Mouse (Mus musculus) urinary bladder, postnatal 14 days (tissue): Measurements from ENCODE around the gene Cacfd1.
A peak's percentile ranks its signal among the peaks of the same experiment; 100 is the strongest.

Source experiments
- DNase-seq: peaks from one replicate; pipeline ENCODE4 v3.0.0; 2021; ENCODE audit warnings: low spot score

The Cacfd1 gene

DNA sequence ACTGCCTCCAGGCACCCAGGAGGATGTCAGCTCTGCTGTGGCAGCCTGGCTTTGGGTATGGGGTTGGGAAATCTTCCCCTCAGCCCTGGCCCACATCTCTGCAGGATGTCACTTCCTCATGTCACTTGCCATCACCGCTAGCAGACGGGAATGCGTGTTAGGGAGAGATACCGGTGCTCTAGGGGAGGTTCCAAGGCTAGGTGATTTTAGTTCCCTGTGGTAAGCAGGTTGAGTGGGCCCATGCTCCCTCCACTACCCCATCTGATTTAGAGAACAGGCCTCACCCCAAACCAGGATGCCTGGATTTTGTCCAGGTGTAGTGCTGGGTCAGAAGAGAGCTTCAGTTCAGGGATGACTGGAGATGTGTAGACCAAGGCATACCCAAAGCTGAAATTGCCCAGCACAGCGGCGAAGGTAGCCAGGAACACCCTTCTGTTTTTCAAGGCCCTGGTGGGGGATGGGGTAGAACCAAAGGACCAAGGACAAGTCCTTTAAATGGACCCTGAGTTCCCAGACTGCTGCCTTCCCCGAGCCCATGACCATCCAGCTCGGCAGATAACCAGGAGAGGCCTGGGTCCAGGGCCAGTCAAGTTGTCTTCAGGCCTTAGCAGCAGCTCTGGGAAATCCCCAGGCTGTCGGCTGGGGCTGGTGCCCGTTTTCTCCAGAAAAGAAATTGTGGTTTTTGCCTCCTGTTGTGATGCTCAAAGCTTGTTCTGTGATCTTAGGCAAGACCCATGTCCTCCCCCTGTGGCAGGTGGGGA, 17.3 kb downstream of the Cacfd1 start:
- DNase-seq: no peak

DNA sequence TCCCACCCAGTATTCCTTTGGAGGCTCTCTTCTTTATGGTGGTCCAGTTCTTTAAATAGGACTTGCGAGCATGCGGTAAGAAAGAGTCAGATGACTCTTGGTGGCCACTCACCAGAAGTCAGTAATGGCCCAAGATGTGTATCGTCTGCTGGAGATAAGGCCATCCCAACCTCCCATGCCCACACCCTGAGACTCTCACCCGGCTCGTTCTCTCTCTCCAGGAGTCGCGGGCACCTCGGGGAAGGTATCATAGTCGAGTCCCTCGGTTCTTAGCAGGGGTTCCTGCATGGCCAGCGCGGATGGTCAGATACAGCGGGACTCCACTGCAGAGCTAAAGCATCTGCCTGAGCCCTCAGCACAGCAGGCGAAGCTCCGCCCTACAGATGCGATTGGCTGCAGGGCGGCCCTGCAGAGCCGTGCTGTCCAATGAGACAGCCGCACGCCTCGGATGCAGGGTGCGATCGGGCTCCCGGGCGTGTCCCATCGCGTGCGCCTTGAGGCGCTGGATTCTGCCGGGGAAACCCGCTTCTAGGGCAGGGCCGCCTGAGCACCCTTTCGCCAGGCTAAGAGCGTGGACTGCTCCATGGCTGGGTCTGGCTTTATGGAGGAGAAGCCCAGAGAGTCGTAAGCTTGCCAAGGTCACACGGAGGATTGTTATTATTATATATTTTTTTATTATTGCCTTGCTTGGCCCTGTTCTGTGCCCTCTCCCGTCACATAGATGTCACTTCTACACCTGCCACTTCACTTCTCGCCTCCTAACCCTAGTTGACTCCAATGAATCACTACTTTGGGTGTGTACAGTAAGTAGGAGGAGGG, 18.1 kb downstream of the Cacfd1 start, which contains the start of gene Slc2a6:
Gene Slc2a6 (minus strand): TSS at position 381 of the 819 bp plus-strand sequence.
- DNase-seq: peak; percentile 90

DNA sequence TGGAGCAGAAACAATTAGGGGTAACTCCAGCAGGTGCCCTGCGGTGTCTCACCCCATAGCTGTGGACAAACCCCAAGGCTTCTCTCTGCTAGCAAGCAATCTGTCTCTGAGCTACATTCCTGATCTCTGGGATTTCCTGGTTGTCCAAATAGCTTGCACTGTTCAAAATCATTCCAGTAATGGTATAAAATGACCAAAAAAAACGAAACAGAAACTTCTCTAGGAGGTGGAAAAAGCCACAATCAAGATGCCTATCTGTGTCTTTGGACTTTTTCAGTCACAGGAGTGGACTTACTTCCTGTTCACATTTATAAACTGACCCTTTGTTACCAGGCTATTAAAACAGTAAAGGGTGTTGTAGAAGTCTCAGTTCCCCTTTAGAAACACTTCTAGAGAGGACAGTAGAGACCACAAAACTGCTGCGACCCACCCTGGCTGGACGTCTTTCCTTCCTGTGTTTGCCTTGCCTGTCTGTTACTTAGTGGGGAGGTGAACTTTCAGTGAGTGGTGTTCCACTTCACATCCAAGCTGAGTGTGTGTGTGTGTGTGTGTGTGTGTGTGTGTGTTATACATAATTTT, 18.8 kb downstream of the Cacfd1 start:
- no peak for DNase-seq

DNA sequence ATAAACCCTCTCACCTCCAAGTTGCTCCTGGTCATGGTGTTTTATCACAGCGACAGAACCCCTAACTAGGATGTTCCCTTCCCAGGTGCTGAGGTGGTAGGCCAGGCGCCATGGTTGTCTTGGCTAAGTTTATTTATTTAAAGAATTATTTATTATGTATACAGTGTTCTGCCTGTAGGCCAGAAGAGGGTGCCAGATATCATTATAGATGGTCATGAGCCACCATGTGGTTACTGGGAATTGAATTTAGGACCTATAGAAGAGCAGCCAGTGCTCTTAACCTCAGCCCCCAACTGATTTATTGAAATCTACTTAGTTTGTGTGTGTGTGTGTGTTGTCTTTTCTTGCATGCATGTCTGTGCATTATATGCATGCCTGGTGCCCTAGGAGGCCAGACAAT, 22.6 kb downstream of the Cacfd1 start:
- DNase-seq: no peak

DNA sequence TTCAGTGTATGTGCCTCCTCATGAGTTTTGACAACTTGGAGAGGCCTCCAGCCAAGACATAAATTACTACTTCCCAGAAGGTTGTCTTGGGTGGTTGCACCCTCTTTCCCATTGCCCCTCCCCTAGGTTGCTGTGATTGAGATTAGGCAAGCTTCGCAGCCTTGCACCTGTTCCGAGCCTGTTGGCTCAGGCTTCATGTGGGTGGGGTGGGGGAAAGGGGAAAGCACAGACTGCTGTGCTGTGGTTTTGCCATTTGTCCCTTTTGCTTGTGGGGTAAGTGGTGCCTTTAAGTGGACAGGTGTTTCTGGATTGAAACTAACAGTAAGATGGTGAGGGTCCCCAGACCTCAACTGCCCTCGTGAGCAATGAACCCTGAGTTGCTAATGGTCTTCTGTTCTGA, 26.3 kb downstream of the Cacfd1 start:
- no peak for DNase-seq

DNA sequence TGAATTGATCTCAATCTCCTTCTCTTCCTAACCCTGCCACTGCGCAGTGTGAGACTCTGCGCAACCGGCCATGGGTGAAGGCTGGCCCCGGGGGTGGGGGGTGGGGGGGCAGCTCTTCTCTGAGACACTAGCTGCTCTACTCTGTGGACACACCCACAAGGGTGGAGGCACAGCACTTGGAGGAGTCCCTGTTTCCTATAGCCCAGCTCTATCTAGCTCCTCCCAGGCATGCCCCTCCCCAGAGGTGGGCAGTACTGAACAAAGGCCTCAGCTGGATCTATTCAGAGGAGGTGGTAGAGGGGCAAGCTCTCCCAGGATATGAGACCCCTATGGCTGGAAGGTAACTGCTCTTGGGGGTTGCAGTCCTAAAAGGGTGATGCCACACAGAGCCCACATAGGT, 27.3 kb downstream of the Cacfd1 start:
- peak; percentile 48 for DNase-seq

DNA sequence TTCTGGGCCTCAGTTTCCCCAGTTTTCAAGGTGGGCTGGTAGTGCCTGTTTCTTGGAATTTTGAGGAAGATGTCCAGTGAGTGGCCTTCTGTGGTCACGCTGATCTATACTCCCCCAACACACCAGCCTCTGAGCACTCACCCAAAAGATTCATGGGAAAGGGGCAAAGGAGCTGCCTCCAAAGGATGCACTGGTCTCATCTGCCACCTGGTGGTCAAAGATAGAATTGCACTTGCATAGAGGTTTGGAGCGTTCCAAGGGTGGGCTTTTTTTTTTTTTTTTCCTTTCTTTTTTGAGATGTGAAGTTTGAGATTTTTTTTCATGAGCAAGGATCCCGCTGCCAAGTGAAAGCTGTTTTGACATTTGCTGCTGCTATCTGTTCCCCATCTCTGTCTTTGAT, 28.9 kb downstream of the Cacfd1 start:
- DNase-seq: peak; percentile 80

DNA sequence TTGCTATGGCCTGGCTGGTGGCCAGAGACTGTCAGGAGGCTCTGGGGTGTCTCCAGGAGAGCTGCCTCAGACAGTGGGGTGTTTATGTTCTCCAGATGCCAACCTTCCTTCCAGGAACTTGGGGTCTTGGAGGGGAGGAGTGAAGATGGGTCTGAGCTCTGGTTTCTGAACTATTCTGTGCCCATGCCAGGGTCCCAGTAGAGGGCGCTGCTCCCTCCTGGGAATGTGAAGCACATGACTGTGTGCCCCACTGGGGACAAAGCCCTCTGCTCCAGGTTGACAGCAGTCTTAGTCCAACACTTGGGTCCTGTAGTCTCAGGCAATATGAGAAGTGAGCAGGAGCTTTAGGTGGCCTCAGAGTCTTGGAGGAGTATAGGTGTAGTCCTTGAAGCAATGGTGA, 29.6 kb downstream of the Cacfd1 start:
- DNase-seq: no peak

DNA sequence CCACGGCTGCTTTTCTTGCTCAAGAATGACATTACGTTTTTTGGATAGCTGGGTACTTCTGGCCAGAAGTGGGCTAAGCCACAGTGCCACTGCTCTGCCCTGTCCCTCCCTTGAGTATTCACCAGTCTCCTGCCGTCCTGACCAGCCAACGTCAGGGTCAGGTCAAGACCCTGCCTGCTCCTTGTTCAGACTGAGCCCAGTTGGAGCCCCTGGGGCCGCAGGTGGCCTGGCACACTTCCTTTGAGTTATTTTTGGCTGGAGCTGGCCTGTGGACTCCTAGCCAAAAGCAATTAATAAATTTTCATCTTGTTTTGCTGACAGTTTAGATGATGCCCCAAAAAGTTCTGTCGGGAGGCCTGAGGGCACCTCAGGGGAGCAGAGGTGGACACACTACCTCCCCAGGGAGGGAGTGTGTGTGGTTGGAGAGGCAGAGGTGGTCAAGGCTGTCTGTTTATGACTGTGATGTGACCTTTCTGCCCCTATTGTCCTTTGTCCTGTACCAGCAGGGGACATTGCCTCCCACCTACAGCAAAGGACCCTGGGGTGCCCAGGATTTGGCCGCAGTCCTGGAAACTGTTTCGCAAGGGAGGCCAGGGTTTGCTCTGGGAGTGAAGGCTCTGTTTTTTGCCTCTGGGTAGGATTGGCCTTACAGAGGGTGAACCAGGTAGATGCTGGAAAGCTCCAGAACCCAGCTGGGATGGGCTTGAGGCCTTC, 32.6 kb downstream of the Cacfd1 start:
- DNase-seq: no peak

DNA sequence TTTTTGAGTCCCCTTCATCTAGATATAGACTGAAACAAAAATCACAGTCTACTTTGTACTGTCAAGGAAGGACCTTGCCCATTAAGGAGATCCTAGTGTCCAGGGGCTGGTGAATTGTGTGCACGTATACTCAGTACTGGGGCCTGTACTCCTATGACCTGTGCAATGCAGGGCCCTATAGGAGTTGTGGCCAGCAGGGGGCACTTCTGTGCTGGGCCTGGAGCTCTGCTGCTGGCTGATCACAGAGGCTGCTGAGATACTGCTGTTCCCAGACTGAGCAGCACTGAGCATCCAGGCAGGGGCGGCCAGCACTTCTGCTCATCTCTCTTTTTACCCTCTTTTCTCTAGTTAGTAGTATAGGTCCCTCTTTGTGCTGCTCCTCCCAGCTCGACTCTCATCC, 33.7 kb downstream of the Cacfd1 start:
- peak; percentile 88 for DNase-seq

DNA sequence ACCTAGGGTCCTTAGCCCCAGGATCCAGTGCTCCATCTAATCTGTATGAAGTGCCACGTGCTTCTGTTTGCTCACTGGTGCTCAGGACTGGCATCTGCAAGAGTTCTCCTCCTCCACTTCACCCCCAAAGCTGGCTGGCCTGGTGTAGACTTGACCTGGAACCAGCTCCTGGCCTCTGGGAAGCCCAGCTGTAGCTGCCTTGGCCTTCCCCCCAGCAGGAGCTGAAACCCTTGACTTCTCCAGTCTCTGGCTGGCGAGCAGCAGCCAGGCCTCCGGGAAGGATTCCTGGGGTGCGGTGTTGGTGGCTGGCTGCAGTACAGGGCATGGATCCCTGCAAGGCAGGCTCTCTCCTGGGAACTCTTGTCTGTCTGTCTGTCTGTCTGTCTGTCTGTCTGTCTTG, 34.4 kb downstream of the Cacfd1 start:
- no peak for DNase-seq

DNA sequence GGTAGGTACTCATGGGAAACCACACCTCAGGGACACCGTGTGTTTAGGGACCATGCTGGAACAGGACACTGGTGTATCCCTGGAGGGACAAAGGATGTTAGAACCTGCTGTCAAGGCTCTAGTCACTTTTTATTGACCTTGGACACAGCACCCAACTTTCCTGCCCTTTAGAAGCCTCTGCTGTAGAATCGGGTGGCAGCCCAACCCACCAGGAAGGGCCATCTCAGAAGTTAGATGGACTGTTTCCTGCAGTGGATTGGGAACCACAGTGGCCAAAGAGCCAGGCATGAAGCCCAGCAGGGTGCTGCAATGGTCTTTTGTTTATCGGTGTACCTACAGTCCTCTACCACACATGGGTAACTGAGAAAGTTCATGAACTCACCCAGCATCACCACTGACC, 34.9 kb downstream of the Cacfd1 start:
- no peak for DNase-seq

DNA sequence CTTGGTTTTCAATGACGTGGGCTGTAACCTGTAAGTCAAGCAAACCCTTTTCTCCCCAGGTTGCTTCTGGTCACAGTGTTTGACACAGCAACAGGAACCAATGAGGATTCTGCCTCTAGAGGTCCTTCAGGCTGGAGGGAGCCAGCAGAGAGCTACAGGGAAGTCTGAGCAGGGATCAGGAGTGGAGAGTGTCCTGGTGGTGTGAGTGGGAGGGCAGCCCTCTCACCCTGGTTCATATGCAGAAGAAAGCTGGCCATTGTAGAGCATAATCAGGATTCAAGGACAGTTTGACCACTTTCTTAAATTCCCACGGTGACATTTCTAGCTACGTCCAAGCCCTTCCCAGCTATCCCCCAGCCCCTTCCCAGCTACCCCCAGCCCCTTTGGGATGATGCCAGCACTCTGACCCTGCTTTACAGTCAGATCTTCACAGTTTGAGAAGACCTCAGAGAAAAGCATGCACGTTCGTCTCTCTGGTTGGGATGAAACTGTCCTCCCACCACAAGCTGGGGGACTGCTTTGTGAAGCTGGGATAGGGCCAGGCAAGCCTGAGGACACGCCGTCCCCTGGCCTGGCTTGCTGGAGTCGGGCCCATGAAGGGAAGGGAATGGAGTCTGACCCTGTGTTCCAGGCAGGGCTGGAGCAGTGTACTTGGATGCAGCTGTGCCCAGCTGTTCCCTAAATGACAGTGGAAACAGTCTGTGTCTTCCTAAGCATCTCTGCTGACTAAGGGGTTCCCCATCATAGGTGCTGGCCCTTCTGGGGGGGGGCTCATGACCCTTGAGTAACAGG, 36.4 kb downstream of the Cacfd1 start:
- peak; percentile 80 for DNase-seq

DNA sequence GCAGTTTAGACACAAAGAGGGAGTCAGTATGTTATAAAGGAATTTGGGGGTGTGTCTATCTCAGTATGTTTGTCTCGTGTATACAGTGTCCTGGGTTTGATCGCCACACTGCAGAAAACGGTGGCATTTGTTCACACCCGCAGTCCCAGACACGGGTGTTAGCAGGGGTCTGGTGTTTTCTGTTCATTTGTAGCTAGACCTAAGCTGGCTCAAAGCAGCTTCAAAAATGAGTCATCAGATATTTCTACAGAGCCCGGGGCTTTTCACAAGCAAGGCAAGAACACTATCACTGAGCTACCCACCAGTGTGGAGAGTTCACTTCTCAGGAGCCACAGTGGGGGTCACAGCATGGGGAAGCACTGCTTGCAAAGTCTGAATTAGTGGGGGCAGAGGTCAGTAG, 39.7 kb downstream of the Cacfd1 start:
- no peak for DNase-seq

DNA sequence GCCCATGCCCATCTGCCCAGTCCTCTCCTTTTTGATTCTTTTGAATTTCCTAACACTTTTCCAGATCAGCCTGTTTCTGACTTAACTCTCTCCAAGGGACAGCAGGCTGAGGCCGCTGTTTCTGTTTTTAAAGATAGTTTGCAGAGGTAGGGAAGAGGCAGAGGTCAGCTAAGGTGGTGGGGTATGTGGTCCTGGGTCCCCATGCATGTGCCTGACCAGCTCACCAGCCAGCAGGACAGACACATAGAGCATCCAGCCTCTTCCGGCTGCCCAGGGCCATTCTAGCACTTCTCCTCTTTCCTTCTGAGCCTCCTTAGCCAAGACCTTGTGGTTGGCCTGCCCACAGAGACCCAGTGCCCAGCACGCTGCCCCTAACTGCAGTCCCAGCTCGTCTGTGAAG, 48.5 kb downstream of the Cacfd1 start:
- DNase-seq: no peak

DNA sequence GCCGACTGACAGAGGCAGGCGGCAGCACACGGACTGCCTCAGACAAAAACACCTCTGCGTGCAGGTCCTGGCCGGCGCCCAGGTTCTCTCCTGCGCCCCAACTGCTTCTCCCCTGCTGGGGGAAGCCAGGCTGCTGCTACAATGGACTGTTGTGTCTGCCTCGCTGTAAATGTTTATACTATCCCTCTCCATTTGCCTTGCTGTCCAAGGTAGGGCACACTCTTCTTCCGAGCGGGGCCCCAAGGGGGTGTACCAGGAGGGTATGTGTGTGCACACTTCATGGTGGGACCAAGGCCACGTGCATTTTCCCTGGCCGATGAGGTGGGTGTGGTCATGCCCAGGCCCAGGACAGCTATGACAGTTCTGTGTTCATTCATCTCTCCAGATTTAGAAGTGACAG, 49.0 kb downstream of the Cacfd1 start:
- DNase-seq: no peak

DNA sequence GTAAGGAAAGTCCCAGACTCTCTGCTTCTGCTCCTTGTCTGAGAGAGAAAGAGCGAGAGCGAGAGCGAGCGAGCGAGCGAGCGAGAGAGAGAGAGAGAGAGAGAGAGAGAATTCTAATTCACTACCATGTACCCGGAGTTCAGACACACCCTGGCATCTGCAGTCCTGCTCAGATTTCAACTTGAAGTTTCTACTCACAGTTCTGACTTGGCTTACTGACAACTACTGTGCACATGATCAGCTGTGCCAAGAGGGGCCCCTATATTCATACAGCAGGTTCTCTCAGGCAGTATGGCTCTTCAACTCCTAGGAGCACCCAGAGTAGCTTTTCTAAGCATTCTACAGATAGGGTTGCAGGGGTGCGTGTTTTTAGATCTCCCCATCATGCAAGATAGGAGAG, 49.5 kb downstream of the Cacfd1 start:
- no peak for DNase-seq

DNA sequence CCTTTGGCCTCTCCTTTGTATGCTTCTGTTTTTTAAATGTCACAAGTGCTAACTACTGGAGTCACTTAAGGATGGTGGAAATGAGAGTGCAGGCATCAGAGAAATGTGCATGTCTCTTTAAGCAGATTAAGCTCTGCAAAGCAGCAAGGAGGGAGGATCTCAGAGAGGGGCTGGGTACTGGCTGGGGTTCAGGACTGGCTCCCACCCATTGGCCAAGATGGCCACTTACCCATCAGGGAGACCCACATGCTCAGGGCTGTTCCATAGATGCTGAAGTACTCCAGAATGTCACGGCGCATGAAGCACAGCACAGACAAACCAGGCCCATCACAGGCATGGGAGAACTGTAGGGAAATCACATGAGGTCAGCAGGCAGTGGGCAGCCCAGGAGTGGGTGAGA, 57.4 kb downstream of the Cacfd1 start:
- DNase-seq: no peak

DNA sequence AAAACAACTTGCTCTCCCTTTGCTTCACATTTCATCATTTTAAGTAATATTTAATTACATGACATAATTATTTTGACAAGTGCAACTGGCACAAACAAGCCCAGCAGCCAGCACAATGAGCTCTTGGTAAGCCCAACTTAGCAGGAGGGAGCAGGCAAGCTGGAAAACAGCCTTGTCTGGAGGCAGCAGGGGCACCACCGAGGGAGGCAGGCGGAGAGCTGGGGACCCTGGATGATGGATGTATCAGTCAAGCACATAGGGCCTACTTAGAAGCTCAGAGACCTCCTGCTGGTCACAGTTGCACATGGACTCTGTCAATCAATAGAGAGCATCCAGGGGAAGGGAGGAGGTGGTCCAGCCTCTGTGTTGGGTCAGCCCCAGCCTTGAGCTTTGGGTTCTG, 58.3 kb downstream of the Cacfd1 start:
- DNase-seq: no peak

DNA sequence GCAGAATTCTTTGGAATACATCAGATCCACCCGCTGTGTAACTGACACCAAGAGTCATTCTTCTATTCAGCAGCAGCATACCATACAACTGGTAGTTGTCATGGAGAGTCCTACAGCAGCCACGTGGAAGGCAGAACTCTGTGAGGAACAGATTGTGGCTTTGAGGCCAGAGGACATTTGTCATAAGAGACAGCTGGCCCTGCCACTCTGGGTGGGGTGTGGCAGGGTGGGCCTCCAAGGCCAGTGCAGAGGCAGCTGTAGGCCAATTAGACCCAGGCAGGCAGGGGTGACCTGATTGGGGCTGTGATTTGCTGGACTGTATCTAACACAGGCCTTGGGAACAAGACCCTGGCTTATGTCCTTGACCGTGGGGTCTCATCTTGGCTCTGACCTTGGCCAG, 59.9 kb downstream of the Cacfd1 start:
- no peak for DNase-seq

DNA sequence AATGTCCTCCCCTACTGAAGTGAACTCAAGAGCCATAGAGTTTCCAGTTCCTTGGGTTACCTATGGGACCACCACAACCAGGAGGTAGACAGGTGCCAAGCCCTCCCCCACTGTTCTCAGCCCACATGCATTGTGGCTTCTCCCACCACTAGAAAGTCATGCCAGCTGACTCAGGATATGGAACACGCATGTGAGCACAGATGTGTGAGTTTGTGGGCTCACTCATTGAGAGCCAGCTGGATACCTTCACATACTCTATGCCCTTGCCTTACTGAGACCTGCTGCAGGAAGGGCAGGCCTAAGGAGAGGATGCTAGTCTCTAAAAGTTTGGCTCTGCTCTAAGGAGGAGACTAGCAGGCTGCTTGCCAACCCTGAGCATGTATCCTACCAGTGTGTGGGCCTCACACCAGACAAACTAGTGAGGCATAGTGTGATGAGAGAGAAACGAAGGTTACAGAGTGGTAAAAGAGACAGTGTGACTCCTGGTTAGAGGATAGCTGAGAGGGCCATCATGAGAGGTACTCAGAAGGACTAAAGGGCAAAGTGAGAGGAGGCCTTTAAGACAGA, 60.6 kb downstream of the Cacfd1 start:
- no peak for DNase-seq
